Mouse (Mus musculus) common myeloid progenitor, adult 5-6 weeks (primary cell): ENCODE results near the gene Itch. TPM values are rescaled to one million over a fixed set of nuclear protein-coding genes. Genes with fewer than 3 reads are reported as not detected.

Source experiments
- total RNA-seq: library from RNA; stranded (forward); fragments of 200-1000, 187-1606 nt; gene quantifications from 2 replicates; pipeline ENCODE4 v1.2.3, GENCODE M21; 2017

The Itch gene
- total RNA-seq, 1 experiment from 2014 or later = 64.5 TPM

Other genes with a start within 250 kb of the Itch start
- 222 and 224 TPM in 2 replicates for gene Eif2s2, start 240.6 kb upstream of the Itch start, total RNA-seq
- not detected in 2 replicates for gene Gm14226, start 115.2 kb upstream of the Itch start, total RNA-seq
- 96.7 and 107 TPM in 2 replicates for gene Ahcy, start 59.0 kb upstream of the Itch start, total RNA-seq
- 233 and 253 TPM in 2 replicates for gene Dynlrb1, start 103.0 kb downstream of the Itch start, total RNA-seq
- 0.37 and 1.2 TPM in 2 replicates for gene Map1lc3a, start 142.8 kb downstream of the Itch start, total RNA-seq
- gene Pigu, start 223.9 kb downstream of the Itch start, total RNA-seq = 36.7 and 37.8 TPM in 2 replicates
- gene Trp53inp2, start 247.6 kb downstream of the Itch start, total RNA-seq = 1.9 and 2.8 TPM in 2 replicates